Comparison of ENCODE assay signal across 1 mouse cellular context in genomic region chr2:91928534-91929350, GRCm38 (mm10).
TF ChIP-seq lines count a peak whose summit lies in the region.

No protein-coding gene starts in this region.

TF ChIP-seq in ES-E14, 5 proteins besides CTCF, POLR2A, EP300 and RAD21 (continued from another document):
- TF ChIP-seq HCFC1 (IDR thresholded peaks at IDR 0.05; ENCODE audit: borderline replicate concordance, insufficient read depth, low read length) (no peak), ZNF384 (IDR thresholded peaks at IDR 0.05; ENCODE audit: low read depth, low read length) (no peak), CHD2 (IDR thresholded peaks at IDR 0.05; ENCODE audit: low read depth, low read length) (no peak), MAFK (IDR thresholded peaks at IDR 0.05; ENCODE audit: insufficient read depth, low read depth, low read length) (no peak)
